10 mouse cellular contexts compared by ENCODE assay signal in the genomic region with DNA sequence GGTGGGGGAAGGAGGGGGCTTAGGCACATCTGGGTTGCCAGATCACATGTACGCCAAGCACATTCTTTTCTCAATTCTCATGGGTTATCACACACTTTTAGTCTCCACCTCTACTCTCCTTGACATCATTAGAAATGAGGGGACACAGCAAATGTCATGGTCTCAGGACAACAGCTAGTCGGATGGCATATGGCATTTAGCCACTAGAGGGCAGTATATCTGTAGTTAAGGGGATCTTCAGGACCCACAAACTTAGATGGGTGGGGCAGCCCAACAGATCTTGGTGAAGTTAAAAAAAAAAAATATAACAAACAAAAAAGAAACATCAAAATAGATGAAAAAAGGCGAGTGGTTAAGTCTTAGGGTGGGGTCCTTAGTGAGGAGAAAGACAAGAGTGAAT. TPM values are rescaled to one million over a fixed set of nuclear protein-coding genes. Genes with fewer than 3 reads are reported as not detected.
DNase-seq lines count a peak whose midpoint lies in the region; ATAC-seq and TF ChIP-seq lines count a peak whose summit lies in the region.
"Had no signal": no experiment of that assay in that cellular context is flagged by ENCODE, and none has a peak within 500 bp of the region (broad histone marks: within the 10 kb centered on the region; RNA-seq: fewer than 3 reads in every experiment).

No protein-coding gene starts in this region.

- intact Hi-C loops in heart, postnatal 36 days (cut with DNase I), result loop anchor here (1.0 to 2.0 kb wide), 2 partner anchors 51 to 117 kb away; no protein-coding TSS in a partner anchor

- no peak for ATAC-seq in midbrain, embryonic 11.5 days (ENCODE audit: low FRiP score)
- ATAC-seq in midbrain, embryonic 13.5 days, result no peak
- no peak for ATAC-seq in stomach, postnatal 0 days (ENCODE audit: low FRiP score, low TSS enrichment)

- no peak overlapping the region for H3K4me2 ChIP-seq in midbrain, embryonic 11.5 days
- H3K4me2 ChIP-seq in midbrain, embryonic 13.5 days (replicated peaks), result no peak overlapping the region
- no peak overlapping the region for H3K4me2 ChIP-seq in stomach, postnatal 0 days (replicated peaks; ENCODE audit: low read depth)
- H3K4me2 ChIP-seq: heart, embryonic 15.5 days had no signal

- DNase-seq in cerebellum, adult 18-20 months, result peak; percentile 73 to 78
- DNase-seq in cerebellum, adult 11-12 months, result no peak
- peak; percentile 96 for DNase-seq in midbrain, embryonic 11.5 days (ENCODE audit: low spot score, missing footprints)
- peak; percentile 77 for DNase-seq in c-Kit-positive CD71-positive TER-119-negative erythroid progenitor cells, embryonic 14.5 days (ENCODE audit: low read depth)
- DNase-seq in heart, postnatal 36 days, result peak; percentile 65 to 70
- peak; percentile 85 for DNase-seq in lung, postnatal 14 days
- DNase-seq in stomach, postnatal 0 days (ENCODE audit: low spot score), result peak; percentile 49

- no peaks in the 10 kb centered on the region for H3K9me3 ChIP-seq in midbrain, embryonic 11.5 days (ENCODE audit: control insufficient read depth, low read length)
- no peaks in the 10 kb centered on the region for H3K9me3 ChIP-seq in midbrain, embryonic 13.5 days
- no peaks in the 10 kb centered on the region for H3K9me3 ChIP-seq in stomach, postnatal 0 days (ENCODE audit: control insufficient read depth, low read length)
- H3K9me3 ChIP-seq: heart, embryonic 15.5 days had no signal

- peak; percentile 89 for TF ChIP-seq CTCF in stomach, postnatal 0 days (IDR thresholded peaks at IDR 0.05; ENCODE audit: low read depth)

- H3K36me3 ChIP-seq in midbrain, embryonic 11.5 days (ENCODE audit: control insufficient read depth, insufficient read depth, low read length), result no peaks in the 10 kb centered on the region
- H3K36me3 ChIP-seq in midbrain, embryonic 13.5 days, result peaks cover 4% of the 10 kb centered on the region; the same call in 1 of the 2 replicates
- no peaks in the 10 kb centered on the region for H3K36me3 ChIP-seq in stomach, postnatal 0 days (ENCODE audit: control insufficient read depth, insufficient read depth, low read length)
- H3K36me3 ChIP-seq: heart, embryonic 15.5 days had no signal

- TF ChIP-seq EP300 in stomach, postnatal 0 days (optimal IDR thresholded peaks at IDR 0.05), result no peak

- no peak overlapping the region for H3K9ac ChIP-seq in midbrain, embryonic 11.5 days (ENCODE audit: low read length)
- H3K9ac ChIP-seq in midbrain, embryonic 13.5 days (replicated peaks), result no peak overlapping the region
- no peak overlapping the region for H3K9ac ChIP-seq in stomach, postnatal 0 days (ENCODE audit: low read length)
- H3K9ac ChIP-seq: heart, embryonic 15.5 days had no signal

- H3K4me3 ChIP-seq in midbrain, embryonic 11.5 days (ENCODE audit: low read depth, low read length), result no peak overlapping the region
- H3K4me3 ChIP-seq in midbrain, embryonic 13.5 days (replicated peaks), result no peak overlapping the region
- no peak overlapping the region for H3K4me3 ChIP-seq in stomach, postnatal 0 days (ENCODE audit: low read depth, low read length)
- H3K4me3 ChIP-seq: heart, embryonic 15.5 days; myocyte had no signal

- no peak overlapping the region for H3K27ac ChIP-seq in midbrain, embryonic 11.5 days (ENCODE audit: low read depth, low read length)
- H3K27ac ChIP-seq in midbrain, embryonic 13.5 days, result no peak overlapping the region
- no peak overlapping the region for H3K27ac ChIP-seq in stomach, postnatal 0 days (replicated peaks)
- H3K27ac ChIP-seq: heart, embryonic 15.5 days had no signal

- H3K27me3 ChIP-seq in midbrain, embryonic 11.5 days (ENCODE audit: control insufficient read depth, insufficient read depth, low read length), result no peaks in the 10 kb centered on the region
- no peaks in the 10 kb centered on the region for H3K27me3 ChIP-seq in midbrain, embryonic 13.5 days
- H3K27me3 ChIP-seq in stomach, postnatal 0 days (ENCODE audit: control insufficient read depth, insufficient read depth, low read length), result no peaks in the 10 kb centered on the region
- H3K27me3 ChIP-seq: heart, embryonic 15.5 days had no signal

- WGBS in midbrain, embryonic 11.5 days, result 23% methylated on average over 3 of the region's 3 CpGs
- WGBS in midbrain, embryonic 13.5 days, result 6% methylated on average over 3 of the region's 3 CpGs
- 11% methylated on average over 3 of the region's 3 CpGs for WGBS in stomach, postnatal 0 days

- peaks cover 11% of the 10 kb centered on the region; the same call in 1 of the 2 replicates for H3K4me1 ChIP-seq in midbrain, embryonic 11.5 days (ENCODE audit: control insufficient read depth, insufficient read depth, low read length)
- peaks cover 37% of the 10 kb centered on the region for H3K4me1 ChIP-seq in midbrain, embryonic 13.5 days (replicated peaks)
- 0 out of 2 replicates have a peak, but pooled peaks cover 3% of the 10 kb centered on the region for H3K4me1 ChIP-seq in stomach, postnatal 0 days (replicated peaks; ENCODE audit: control insufficient read depth, insufficient read depth)

RNA-seq across cellular contexts. Expression of gene Kmt2d, which starts 6.3 kb away (rescaled TPM):
- 13.2 and 13.3 TPM in 2 replicates for polyA plus RNA-seq in midbrain, embryonic 11.5 days (2014; fragmentation: Nextera tagmentation; extraction: Ambion mirVana)
- 13.1 and 13.9 TPM in 2 replicates for polyA plus RNA-seq in midbrain, embryonic 13.5 days (2015; fragmentation: Nextera tagmentation; extraction: Ambion mirVana)
- 10 to 100 TPM; 56.9 to 60.3 TPM for total RNA-seq in heart, postnatal 36 days (2021)
- 5.1 TPM in 2 replicates for polyA plus RNA-seq in stomach, postnatal 0 days (2015; fragmentation: Nextera tagmentation; extraction: Ambion mirVana)

RNA-seq across cellular contexts. Expression of gene Rhebl1, which starts 17.0 kb away (rescaled TPM):
- polyA plus RNA-seq in midbrain, embryonic 11.5 days (2014; fragmentation: Nextera tagmentation; extraction: Ambion mirVana), result 14.2 and 16.7 TPM in 2 replicates
- polyA plus RNA-seq in midbrain, embryonic 13.5 days (2015; fragmentation: Nextera tagmentation; extraction: Ambion mirVana), result 33.0 and 33.9 TPM in 2 replicates
- total RNA-seq in heart, postnatal 36 days (2021), result 1 to 10 TPM; 3.0 to 4.3 TPM
- 3.9 and 4.1 TPM in 2 replicates for polyA plus RNA-seq in stomach, postnatal 0 days (2015; fragmentation: Nextera tagmentation; extraction: Ambion mirVana)

RNA-seq across cellular contexts. Expression of gene Dhh, which starts 21.0 kb away (rescaled TPM):
- 0.27 and 0.40 TPM in 2 replicates for polyA plus RNA-seq in midbrain, embryonic 11.5 days (2014; fragmentation: Nextera tagmentation; extraction: Ambion mirVana)
- 0.48 and 0.82 TPM in 2 replicates for polyA plus RNA-seq in midbrain, embryonic 13.5 days (2015; fragmentation: Nextera tagmentation; extraction: Ambion mirVana)
- 1 to 10 TPM; 1.7 to 1.9 TPM for total RNA-seq in heart, postnatal 36 days (2021)
- polyA plus RNA-seq in stomach, postnatal 0 days (2015; fragmentation: Nextera tagmentation; extraction: Ambion mirVana), result 0.89 and 1.1 TPM in 2 replicates

RNA-seq across cellular contexts. Expression of gene Lmbr1l, which starts 40.7 kb away (rescaled TPM):
- polyA plus RNA-seq in midbrain, embryonic 11.5 days (2014; fragmentation: Nextera tagmentation; extraction: Ambion mirVana), result 7.5 and 9.8 TPM in 2 replicates
- polyA plus RNA-seq in midbrain, embryonic 13.5 days (2015; fragmentation: Nextera tagmentation; extraction: Ambion mirVana), result 40.7 and 50.1 TPM in 2 replicates
- total RNA-seq in heart, postnatal 36 days (2021), result 10 to 100 TPM; 15.0 TPM
- polyA plus RNA-seq in stomach, postnatal 0 days (2015; fragmentation: Nextera tagmentation; extraction: Ambion mirVana), result 7.7 and 9.4 TPM in 2 replicates

RNA-seq across cellular contexts. Expression of gene Prkag1, which starts 46.0 kb away (rescaled TPM):
- 69.7 and 81.4 TPM in 2 replicates for polyA plus RNA-seq in midbrain, embryonic 11.5 days (2014; fragmentation: Nextera tagmentation; extraction: Ambion mirVana)
- polyA plus RNA-seq in midbrain, embryonic 13.5 days (2015; fragmentation: Nextera tagmentation; extraction: Ambion mirVana), result 83.3 and 89.9 TPM in 2 replicates
- 100 to 1,000 TPM in 1 of 2 experiments, 10 to 100 TPM in 1; 99.8 to 112 TPM for total RNA-seq in heart, postnatal 36 days (2021)
- polyA plus RNA-seq in stomach, postnatal 0 days (2015; fragmentation: Nextera tagmentation; extraction: Ambion mirVana), result 56.2 TPM in 2 replicates
